Mouse (Mus musculus) lung, adult 18-20 months (tissue): ENCODE measurements around the gene Bckdhb.
"Not testable (repeated sequence)": the region's sequence is repeated elsewhere in the genome, so short reads cannot be mapped to it uniquely, and the experiment has no call there.

ENCODE experiments used
- DNase-seq, 2 experiments: peaks; one replicate each; pipeline ENCODE4 v3.0.0; 2022; ENCODE audit warnings: mixed read lengths in 2 of 2

The Bckdhb gene

DNA sequence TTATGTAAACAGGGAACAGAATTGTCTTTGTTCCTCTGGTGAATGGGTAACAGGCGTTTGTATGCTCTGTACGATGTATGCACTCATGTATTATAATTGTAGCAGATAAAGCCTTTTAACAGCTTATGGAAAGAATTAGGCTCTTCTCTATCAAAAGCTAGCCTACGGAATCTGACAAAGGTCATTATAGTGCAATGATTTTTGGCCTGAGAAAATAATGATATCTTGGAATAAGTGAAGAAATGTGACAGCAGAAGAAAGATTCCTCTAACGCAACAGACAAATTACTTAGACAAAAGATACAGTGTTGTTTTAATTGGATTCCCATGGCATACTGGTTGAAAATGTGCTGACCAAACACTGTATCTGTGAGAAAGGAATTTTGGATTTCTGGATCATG is 122.0 kb downstream of the Bckdhb start:
- DNase-seq: no peak

DNA sequence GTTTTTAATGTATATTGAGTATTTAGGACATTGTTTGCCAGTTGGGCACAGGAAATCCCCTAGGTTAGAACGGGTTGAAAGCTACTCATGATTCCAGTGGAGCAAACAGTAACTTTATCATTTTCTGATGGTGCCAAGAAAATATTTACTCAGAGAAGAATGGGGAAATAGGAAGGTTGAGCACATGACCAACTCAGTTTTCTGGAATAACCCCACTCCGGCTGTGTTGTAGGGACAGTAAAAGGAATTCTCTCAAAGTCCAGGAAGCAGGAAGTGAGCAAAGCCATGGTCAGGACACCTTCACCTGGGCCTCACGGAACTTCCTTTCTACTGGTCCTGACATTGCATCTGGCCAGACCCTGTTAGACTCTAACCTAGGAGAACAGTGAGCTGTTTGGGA is 122.5 kb downstream of the Bckdhb start:
- DNase-seq: no peak

DNA sequence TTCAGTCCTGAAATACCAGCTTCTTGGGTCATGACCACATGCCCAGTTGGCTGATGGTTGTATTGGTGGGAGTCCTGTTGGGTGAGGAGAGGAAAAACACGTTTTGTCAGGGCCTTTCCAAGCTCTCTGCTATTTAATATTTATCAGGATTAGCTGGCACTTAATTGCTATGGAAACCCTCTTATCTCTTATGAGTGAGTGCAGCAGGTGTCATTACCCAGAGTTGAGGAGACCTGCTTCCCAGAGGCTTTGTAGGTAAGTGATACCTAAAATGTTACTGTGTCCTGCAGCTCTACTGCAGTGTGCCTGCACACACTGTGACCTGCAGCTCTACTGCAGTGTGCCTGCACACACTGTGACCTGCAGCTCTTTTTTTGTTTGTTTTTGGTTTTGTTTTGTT is 124.2 kb downstream of the Bckdhb start:
- no peak for DNase-seq

DNA sequence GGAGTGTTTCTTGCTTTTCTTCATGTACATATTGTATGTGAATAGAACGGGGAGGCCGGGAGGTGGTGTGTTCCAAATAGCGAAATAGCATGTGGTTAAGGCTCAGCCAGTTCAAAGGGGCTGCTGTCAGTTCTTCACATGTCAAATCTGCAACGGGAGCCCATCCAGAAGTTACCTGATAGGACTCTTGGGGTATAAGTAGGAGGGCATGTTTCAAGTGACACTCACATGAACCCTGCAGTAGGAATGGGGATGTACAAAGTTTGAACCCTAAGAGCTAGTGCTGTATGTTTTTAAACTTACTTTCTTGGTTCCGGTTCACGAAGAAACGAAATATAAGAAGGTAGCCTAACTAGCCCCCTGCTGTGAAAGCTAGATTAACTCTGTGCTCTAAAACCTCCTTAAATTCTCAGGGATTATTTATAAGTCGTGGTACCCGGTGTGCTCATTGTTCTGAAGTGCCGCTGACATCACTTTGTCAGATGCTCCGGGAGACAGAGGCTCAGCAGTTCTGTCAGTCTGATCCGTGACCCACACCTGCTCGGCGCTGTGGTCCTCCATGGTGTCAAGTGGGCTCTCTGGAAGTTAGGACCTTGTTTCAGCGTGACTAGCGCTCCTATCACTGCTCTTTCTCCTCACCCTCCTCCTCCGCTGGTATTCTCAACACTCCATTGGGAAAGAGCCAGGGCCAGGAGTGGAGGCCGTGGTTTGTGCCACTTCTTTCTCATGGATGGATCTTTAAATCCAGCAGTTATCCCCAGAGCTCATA is 126.1 kb downstream of the Bckdhb start:
- DNase-seq: no peak

DNA sequence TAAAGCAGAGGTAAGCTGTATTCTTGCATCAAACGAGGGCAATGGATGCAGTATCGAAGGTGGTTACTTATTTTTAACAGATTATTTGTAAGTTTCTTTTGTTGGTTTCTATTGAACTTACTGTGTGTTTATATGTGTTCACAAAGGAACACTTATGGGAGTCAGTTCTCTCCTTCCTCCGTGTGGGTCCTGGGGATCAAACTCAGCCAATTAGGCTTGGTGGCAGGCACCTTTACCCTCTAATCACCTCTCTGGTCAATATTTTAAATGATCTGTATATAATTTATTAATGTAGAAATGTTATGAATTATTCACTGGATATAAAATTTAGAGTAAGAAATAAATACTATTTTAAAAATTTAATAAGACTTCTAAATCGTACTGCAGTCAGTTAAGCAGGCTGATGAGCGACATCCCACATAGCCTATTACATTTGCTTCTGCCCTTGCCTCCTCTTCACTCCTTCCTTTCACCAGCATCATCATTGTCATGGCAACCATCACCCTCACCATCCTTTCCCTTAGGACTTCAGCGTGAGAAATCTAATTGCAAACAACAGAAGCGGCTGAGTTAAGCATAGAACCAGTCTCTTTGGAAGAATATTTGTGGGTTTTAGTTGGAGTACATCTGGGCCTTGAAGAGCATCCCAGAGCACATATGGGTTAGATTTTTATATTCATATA is 130.3 kb downstream of the Bckdhb start:
- no peak for DNase-seq

DNA sequence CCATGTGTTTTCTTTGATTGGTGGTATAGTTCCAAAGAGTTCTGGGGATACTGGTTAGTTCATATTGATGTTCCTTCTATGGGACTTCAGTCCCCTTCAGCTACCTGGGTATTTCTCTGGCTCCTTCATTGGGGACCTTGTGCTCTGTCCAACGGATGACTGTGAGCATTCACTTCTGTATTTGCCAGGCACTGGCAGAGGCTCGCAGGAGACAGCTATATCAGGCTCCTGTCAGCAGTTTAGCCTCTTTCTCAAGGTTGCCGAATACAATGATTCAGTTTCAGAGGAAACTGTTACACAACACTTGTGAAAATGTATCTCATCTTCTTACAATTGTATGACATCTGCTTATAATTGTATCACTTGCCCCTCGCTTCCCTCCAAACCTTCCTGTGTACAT is 135.8 kb downstream of the Bckdhb start:
- DNase-seq: not testable (repeated sequence)

DNA sequence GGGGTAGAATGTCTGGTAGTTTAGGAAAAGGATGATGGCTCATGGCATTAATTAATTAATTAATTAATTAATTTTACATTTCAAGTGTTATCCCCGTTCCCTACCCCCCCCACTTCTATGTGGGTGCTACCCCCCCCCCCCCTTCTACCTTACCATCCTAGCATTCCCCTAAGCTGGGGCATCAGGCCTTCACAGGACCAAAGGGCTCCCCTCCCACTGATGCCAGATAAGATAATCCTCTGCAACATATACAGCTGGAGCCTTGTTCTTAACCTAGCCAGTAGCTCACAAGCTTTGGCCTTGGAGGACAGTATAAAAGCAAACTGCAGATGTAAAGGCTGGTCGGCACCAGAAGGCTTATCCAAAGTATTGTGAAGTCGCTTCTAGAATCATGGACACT is 138.7 kb downstream of the Bckdhb start:
- no peak for DNase-seq

DNA sequence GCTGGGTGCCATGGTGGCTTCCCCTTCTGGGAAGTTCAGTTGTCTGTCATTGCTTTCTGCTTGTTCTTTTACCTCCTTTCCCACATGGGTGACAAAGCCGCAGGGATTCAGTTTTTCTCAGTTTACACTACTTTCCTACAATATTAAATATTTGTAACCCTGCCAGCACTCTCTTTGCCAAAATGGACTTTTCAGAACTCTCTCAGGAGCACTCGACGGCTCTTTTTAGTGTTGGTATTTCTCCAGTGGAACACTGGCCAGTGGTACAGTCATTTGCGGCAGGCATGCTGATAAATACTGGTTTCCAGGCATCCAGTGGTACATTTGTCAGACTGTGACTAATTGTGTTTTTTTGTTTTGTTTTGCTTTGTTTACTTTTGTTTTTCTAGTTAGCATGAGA is 139.2 kb downstream of the Bckdhb start:
- peak in 1 of 2 experiments; percentile 9 for DNase-seq

DNA sequence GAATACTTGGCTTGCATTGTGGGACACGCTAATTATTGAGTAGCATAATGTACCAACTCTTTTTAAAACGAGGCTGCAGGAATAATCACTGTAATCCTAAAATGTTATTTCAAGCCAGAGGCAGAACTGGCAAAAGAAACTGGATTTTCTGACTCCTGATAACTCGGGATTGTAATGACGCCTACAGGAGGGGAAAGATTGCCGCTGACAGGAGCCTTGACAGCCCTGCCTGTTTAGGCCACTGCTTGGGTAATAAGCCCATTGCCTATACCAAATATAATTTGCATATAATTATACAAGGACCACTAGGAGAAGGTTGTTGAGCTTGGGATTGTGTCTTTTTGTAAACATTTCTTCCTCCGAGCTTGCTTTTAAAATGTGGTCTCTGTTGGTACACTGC is 145.3 kb downstream of the Bckdhb start:
- no peak for DNase-seq

DNA sequence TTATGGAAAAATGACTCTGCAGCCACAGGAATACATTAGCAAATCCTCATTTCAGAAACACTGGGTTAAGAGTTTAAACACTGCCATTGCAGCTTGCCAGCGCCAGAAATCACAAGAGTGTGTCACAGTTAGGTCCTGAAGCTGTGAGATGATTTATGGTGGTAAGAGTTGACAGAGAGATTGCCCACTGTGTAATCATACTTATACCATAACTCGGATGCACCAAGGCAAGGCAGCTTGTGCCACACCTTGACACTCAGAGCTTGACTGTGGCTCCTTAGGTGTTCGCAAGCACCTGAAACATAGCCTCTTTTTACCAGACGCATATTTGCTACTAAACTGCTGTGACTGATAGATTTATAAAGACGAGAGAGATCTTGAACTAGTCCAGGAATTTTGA is 145.8 kb downstream of the Bckdhb start:
- DNase-seq: no peak

DNA sequence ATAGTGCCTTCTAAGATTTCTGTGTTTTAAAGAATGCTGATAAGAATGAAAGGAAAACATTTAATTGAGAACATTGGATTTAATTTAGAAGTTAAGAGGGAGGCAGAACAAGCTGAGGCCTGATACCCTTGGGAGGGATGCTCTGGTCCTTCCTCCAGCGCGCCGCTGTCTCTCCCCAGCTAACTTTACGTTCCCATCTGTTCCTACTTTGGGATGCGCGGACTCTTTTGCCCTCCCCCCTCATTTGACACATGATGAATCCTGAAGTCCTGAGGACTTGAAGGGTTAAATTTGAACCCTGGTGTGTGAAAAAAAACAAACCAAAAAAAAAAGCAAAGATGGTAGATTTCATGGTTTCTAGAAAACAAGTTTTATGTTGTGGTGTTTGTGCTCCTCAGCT is 147.6 kb downstream of the Bckdhb start:
- no peak for DNase-seq

DNA sequence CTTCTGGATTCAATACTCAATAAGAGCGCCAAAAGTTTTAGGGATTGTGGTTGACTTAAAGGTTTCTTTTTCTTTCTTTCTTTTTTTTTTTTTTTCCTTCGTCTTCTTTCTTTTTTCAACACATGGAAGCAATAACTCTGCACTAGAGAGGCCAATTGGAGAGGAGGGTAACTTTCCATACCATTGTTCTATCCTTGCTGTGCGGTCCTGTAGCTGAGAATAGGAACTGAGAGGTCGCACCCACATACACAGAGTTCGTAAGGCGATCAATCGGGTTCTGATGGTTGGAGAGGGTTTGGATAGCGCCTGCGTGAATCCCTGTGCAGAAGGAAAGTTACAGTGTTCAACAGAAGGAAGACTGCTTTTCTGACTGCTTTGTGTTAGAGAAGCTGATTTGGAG is 148.3 kb downstream of the Bckdhb start:
- DNase-seq: no peak

DNA sequence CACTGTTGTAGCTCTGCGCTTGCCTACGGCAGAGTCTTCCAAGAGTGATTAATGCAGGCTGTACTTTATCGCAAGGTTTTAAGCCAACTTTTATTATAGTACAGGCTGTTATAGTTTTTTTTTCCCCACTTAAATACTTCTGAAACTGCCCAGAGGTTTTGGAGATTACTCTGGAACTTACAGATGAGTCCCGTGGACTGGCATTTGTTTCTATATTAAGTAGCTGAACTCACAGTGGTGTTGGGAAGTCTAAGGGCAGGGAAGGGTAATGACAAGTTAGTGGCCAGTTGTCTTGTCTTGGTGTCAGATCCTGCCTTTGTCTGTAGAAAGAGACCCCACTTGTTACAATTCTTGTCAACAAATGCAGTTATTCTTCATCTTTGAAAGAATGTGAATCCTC is 158.6 kb downstream of the Bckdhb start:
- no peak for DNase-seq

DNA sequence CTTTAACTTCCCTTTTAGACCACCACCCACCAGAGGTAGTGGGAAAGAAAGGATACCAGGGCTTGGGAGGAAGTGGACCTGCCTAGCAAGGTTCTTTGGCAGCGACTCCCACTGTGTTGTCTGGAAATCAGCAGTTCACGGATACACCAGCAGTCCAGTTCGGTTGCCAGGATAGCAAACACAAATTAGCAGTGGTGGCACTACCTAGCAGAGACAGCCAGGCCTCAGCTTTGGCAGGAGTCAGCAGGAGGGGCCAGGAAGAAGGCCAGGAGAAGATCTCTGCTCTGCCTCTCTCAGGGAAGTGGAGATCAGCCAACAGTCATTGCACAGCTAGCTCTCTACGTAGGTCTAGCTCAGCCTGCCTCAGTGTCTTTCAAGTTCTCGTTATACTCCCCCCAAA is 159.7 kb downstream of the Bckdhb start:
- DNase-seq: no peak

DNA sequence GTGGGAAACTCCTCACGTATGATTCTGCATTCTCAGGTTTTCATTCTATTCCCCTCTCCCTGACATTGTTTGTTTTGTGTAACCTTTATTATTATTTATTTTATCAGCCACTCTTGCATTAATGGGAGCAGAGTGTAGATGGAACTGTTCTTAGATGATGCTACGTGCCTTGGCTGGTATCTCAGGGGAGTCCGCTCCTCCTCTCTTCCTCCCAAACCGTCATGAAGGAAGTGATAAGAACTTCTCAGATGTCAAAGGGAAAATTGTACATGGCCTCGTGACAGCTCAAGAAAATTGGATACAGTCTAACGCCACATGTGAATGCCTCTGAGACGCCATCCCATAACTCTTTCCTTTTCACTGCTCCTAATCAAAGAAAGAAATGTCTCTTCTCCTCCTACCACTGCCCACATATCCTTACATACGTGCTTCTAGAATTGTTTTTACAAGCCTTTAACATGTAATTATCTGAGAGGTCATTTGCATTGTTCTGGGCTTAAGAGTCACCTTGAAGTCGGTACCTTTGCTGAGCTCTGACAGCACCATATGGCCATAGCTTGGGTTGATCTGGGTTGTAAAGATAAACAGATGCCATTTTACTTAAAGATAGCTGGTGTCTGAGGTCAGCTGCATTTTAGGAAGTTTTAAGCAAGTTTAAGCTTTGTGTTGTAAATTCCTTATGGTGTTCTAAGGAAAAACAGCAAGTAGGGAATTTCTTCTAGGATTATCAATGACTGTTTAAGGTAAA is 165.5 kb downstream of the Bckdhb start:
- no peak for DNase-seq

DNA sequence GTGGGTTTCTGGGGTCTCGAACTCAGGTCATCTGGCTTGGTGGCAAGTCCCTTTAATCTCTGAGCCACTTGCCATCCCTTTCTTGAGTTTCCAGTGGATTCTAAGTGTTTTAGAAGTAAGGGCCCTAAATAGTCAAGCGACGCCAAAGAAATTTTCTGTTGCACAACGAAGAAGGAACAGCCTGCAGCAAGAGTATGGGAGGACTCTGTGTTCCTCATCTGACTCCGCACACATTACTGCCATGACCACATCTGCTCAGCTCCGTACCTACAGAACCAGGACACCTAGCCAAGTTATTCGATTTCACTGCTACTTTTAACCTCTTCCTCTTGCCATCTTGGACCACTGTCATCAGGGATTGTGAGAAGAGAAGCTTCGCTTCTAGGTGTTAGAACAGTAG is 168.0 kb downstream of the Bckdhb start:
- DNase-seq: no peak

DNA sequence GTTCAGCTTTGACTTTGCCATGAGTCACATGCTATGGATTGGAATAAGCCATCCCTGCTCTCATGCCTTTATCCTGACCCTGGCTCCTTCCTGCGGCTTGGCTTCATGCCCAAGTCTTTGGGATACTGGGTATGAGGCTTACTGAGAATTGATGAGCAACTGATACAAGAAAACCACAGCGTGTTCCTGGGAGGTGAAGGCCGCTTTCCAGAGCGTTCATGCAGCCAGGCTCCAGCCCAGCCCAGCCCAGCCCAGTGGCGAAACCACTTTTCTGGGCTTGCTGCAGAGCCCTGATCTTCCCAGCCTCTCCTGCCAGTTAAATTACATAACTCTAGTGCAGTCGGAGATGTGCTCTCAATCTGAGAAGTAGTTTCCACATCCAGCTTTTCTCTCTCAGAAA is 169.2 kb downstream of the Bckdhb start:
- peak in 1 of 2 experiments; percentile 5 for DNase-seq

DNA sequence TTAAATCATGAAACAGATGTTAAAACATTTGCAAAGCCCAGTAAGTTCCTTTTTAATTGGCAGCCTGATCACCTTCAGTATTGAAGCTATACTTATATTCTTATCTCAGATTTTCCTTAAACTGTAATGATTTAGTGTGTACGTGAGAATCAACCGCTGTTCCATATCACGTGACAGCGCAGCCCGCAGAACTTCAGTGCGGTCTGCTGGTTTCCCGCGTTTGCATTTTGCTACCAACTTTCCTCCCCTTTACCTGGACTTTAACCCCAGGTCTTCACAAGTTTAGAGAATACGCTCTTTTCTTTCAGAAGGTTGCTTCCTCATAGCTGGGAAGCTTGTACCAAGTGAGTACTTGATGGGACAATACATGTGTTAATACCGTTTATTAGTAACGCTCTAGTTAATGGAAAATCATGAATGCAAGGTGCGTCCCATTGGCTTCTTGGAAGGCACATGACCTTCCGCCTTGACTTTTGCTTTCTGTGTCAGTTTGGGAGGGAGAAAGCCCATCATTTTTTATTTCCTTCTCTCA is 171.6 kb downstream of the Bckdhb start:
- no peak for DNase-seq

DNA sequence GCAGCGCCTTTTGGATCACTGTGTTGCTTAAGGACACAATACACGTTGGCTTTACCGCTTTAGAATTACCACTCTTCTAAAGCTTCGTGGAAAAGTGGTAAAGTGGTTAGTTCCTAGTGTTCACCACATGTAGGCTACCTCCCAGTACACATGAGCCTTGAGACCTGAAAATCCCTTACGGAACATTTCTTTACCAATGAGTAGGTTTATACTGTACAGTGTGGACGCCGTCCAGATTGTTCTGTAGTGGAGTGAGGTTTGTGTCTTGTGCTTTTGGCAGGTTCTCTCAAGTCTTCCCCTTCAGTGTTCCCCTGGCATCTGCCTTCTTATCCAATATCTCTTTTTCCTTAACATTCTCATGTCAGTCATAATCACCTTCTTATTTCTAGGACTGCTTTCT is 178.4 kb downstream of the Bckdhb start:
- DNase-seq: no peak

DNA sequence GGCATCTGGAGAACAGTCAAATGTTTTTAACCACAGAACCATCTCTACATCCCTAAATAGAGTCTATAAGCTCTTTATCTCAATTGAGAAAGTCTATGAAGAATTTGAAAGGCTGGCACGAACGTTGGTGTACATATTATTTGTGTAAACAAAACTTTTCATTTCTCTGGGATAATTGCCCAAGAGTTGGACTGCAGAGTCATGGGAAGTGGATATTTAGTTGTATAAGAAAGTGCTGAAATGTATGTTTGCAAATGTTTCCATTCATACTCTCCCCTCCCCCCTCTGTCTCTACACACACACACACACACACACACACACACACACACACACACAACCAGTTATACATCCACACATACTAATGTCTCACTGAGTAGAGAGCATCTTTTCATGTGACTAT is 181.5 kb downstream of the Bckdhb start:
- no peak for DNase-seq

DNA sequence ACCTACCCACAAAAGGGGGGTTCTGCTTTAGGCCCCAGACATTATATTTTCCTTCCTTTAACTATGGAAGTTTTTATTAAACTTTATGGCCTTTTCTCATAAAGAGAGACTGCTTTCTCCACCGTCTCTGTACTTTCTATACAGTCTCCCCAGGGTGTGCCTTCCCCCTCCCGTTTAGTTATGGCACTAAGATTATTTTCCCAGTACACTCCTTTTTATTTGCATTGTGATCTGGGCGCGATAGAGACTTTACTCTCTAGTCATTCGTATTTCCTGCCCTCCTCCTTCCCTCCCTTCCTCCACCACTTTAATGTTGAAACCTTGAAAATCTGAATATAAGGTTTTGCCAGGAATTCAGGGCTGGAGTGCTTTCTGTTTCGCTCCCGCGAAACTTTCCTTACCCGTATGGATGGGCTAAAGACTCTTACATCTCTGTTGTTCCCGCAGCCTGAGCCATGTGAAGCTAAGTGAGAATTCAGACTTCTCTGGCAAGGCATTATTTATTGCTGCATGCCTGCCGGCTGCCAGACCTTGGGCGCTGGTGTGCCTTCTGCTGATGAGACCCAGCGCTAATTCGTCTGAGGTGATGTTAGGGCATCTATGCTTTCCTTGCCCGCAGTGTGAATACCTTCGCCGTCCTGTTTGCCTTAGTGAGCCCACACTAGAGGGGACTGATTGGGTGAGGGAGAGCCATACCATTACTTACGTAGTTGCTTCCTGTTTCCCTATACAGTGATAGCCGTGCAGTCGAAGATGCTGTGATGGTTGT is 182.3 kb downstream of the Bckdhb start:
- no peak for DNase-seq

DNA sequence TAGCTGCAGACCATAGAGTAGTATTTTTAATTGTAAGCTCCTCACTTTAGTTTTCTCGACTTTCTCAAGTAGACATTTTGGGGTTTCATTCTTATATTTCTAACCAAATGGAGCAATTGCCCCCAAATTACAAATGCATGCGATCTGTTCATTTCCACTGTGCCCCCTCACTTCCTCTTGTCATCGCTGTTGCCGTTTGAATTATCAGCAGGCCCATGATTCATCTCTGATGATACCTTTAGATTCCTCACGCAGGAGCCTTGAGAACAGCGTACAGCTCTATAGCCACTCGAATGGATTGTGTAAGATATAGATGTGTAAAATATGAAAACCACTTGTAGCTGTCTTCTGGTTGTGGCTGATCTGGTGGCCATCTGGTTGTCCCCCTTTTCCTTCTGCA is 183.6 kb downstream of the Bckdhb start:
- no peak for DNase-seq
